Mouse (Mus musculus) lung, postnatal 0 days (tissue): ENCODE data around the gene Nrip1.

Source experiments
- CTCF ChIP-seq: IDR thresholded peaks from 2 replicates; pipeline ENCODE4 v1.5.1; 2016; ENCODE audit warnings: antibody characterized with exemption, mild to moderate bottlenecking
- EP300 ChIP-seq: IDR thresholded peaks from 2 replicates; pipeline ENCODE4 v1.6.1; 2016; ENCODE audit warnings: antibody characterized with exemption, mild to moderate bottlenecking, control low read depth

DNA sequence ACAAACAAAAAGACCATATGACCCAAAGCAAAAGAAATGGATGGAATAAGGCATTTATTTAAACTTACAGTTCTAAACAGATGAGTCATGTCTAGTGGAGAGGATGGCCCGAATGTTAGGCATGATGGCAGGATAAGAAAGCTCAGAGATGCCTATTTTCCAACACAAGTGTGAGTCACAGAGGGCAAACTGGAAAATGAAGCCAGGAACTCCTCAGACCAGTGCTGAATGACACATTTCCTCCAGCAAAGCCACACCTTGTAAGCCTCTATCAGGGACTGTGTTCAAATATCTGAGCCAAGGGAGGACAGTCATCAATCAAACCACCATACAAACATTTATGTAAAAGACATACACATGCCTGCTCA is 35.7 kb upstream of the Nrip1 start:
- TF ChIP-seq CTCF (no peak), EP300 (peak; percentile 88)
